Mouse (Mus musculus): ENCODE results near the gene Olfr613. TPM values are rescaled to one million over a fixed set of nuclear protein-coding genes. Genes with fewer than 3 reads are reported as not detected.
"Not testable (repeated sequence)": the region's sequence is repeated elsewhere in the genome, so short reads cannot be mapped to it uniquely, and the experiment has no call there.

The Olfr613 gene
- not detected in 2 replicates for polyA plus RNA-seq (2014; fragmentation: Nextera tagmentation; extraction: Ambion mirVana)

GRCm38 (mm10) chr7:103547774-103548173 is at the start of gene Olfr613:
TSS of gene Olfr613 (plus strand) at chr7:103548074.
- DNase-seq (ENCODE audit: low spot score) (no peak), ATAC-seq (ENCODE audit: low FRiP score) (no peak)
- H3K4me3 ChIP-seq (ENCODE audit: low read depth, low read length) = no peak within 1 kb of the TSS
- H3K9me3 ChIP-seq (ENCODE audit: control insufficient read depth, low read length) = no peaks in the 10 kb centered on the region
- H3K4me2 ChIP-seq (replicated peaks; ENCODE audit: low read depth, low read length) = no peak within 1 kb of the TSS
- H3K9ac ChIP-seq (ENCODE audit: low read depth, low read length) = no peak within 1 kb of the TSS
- no peaks in the 10 kb centered on the region for H3K27me3 ChIP-seq (ENCODE audit: control insufficient read depth, insufficient read depth, low read length)
- H3K4me1 ChIP-seq (replicated peaks; ENCODE audit: control insufficient read depth, insufficient read depth, low read length) = no peaks in the 10 kb centered on the region
- H3K27ac ChIP-seq (ENCODE audit: low read depth, low read length) = no peak within 1 kb of the TSS
- H3K36me3 ChIP-seq (ENCODE audit: control insufficient read depth, insufficient read depth, low read length) = no peaks in the 10 kb centered on the region
- WGBS = 86% methylated on average over 2 of the region's 2 CpGs

GRCm38 (mm10) chr7:103512022-103512421 is 35.9 kb upstream of the Olfr613 start, which contains the start of gene Olfr610:
TSS of gene Olfr610 (minus strand) at chr7:103512122.
- Histone ChIP-seq H3K36me3 (ENCODE audit: control insufficient read depth, insufficient read depth, low read length) (no peaks in the 10 kb centered on the region), H3K4me2 (replicated peaks; ENCODE audit: low read depth, low read length) (no peak within 1 kb of the TSS), H3K4me3 (ENCODE audit: low read depth, low read length) (no peak within 1 kb of the TSS), H3K27ac (ENCODE audit: low read depth, low read length) (no peak within 1 kb of the TSS), H3K9me3 (ENCODE audit: control insufficient read depth, low read length) (no peaks in the 10 kb centered on the region), H3K9ac (ENCODE audit: low read depth, low read length) (no peak within 1 kb of the TSS), H3K4me1 (replicated peaks; ENCODE audit: control insufficient read depth, insufficient read depth, low read length) (no peaks in the 10 kb centered on the region), H3K27me3 (ENCODE audit: control insufficient read depth, insufficient read depth, low read length) (no peaks in the 10 kb centered on the region)
- DNase-seq (ENCODE audit: low spot score) = no peak
- 88% methylated on average over 2 of the region's 2 CpGs for WGBS
- ATAC-seq (ENCODE audit: low FRiP score) = no peak

GRCm38 (mm10) chr7:103520746-103521145 is 27.1 kb upstream of the Olfr613 start, which contains the start of gene Olfr611:
TSS of gene Olfr611 (minus strand) at chr7:103520846.
- not testable (repeated sequence) for H3K9ac ChIP-seq (ENCODE audit: low read depth, low read length); H3K9me3 ChIP-seq (ENCODE audit: control insufficient read depth, low read length); H3K27ac ChIP-seq (ENCODE audit: low read depth, low read length); H3K4me1 ChIP-seq (replicated peaks; ENCODE audit: control insufficient read depth, insufficient read depth, low read length); DNase-seq (ENCODE audit: low spot score); ATAC-seq (ENCODE audit: low FRiP score); H3K4me3 ChIP-seq (ENCODE audit: low read depth, low read length); H3K4me2 ChIP-seq (replicated peaks; ENCODE audit: low read depth, low read length); H3K36me3 ChIP-seq (ENCODE audit: control insufficient read depth, insufficient read depth, low read length); H3K27me3 ChIP-seq (ENCODE audit: control insufficient read depth, insufficient read depth, low read length)
- WGBS = 71% methylated on average over 1 of the region's 1 CpGs

DNA sequence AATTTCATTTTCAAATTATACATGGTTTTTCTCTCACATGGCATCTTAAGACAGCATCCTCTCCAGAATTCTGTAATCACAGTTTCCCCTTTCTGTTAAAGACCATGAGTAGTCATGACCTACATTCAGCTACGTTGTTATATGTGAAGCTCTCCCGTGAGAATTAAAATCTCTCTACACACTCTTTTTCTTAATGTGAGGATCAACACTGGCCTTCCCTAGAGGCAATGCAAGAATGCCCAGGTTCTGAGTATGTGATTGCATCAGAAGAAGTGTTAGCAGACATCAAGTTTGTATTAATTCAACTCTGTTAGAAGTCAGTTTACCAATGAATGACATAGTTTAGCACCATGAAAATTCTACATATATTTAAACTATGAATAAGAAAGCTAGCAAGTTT is 5.3 kb upstream of the Olfr613 start, which contains the start of gene Olfr612:
Gene Olfr612, minus strand, starts transcription at position 101 of the 400 bp plus-strand sequence.
- H3K9me3 ChIP-seq (ENCODE audit: control insufficient read depth, low read length); H3K4me1 ChIP-seq (replicated peaks; ENCODE audit: control insufficient read depth, insufficient read depth, low read length); H3K36me3 ChIP-seq (ENCODE audit: control insufficient read depth, insufficient read depth, low read length); DNase-seq (ENCODE audit: low spot score); H3K4me3 ChIP-seq (ENCODE audit: low read depth, low read length); H3K27ac ChIP-seq (ENCODE audit: low read depth, low read length); H3K4me2 ChIP-seq (replicated peaks; ENCODE audit: low read depth, low read length); ATAC-seq (ENCODE audit: low FRiP score); H3K27me3 ChIP-seq (ENCODE audit: control insufficient read depth, insufficient read depth, low read length); H3K9ac ChIP-seq (ENCODE audit: low read depth, low read length): not testable (repeated sequence)
- WGBS = 85% methylated on average over 2 of the region's 2 CpGs

DNA sequence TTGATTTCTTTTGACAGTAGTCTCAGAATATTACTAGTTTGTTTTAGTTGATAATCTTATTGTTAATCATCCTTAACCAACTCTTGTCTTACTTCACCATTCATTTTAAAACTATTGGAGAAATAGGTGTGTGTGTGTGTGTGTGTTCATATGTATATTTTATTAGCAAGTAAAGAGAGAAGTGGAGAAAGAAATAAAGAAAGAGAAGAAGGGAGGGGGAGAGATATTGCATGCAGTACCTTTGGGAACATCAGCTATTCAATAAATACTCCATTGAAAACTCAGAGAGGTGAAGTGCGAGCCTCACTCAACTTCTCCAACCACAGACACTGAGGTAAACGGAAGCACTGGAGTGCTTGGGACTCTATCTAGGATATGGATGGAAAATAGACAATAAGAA is 7.9 kb downstream of the Olfr613 start, which contains the start of gene Olfr615:
Gene Olfr615, plus strand, starts transcription at position 301 of the 400 bp plus-strand sequence.
- no peak for ATAC-seq (ENCODE audit: low FRiP score)
- WGBS = 87% methylated on average over 2 of the region's 2 CpGs

DNA sequence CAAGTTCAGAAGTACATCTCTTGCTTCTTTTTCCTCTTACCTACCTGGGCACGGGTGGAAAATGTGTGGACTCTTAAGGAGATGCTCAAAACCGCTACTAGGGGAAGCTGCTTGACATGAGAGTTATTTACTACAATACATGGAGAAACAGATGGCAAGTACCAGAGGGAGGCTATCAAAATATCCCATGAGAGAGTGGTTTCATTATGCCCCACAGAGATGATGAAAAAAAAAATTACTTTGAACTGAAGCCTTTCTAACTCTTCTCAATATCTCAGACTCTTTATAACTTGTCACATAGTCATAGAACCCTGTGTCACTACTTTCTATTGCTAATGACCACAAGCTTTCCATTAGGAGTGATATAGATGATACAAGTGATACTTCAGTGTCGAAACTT is 21.2 kb downstream of the Olfr613 start, which contains the start of gene Olfr616:
Gene Olfr616, minus strand, starts transcription at position 101 of the 400 bp plus-strand sequence.
- Histone ChIP-seq H3K36me3 (ENCODE audit: control insufficient read depth, insufficient read depth, low read length) (no peaks in the 10 kb centered on the region), H3K4me2 (replicated peaks; ENCODE audit: low read depth, low read length) (no peak within 1 kb of the TSS), H3K9ac (ENCODE audit: low read depth, low read length) (no peak within 1 kb of the TSS), H3K27me3 (ENCODE audit: control insufficient read depth, insufficient read depth, low read length) (no peaks in the 10 kb centered on the region), H3K4me1 (replicated peaks; ENCODE audit: control insufficient read depth, insufficient read depth, low read length) (no peaks in the 10 kb centered on the region), H3K4me3 (ENCODE audit: low read depth, low read length) (no peak within 1 kb of the TSS), H3K9me3 (ENCODE audit: control insufficient read depth, low read length) (no peaks in the 10 kb centered on the region), H3K27ac (ENCODE audit: low read depth, low read length) (no peak within 1 kb of the TSS)
- no peak for DNase-seq (ENCODE audit: low spot score)
- ATAC-seq (ENCODE audit: low FRiP score) = no peak
- 77% methylated on average over 3 of the region's 3 CpGs for WGBS

More for the DNA sequence above, 7.9 kb downstream of the Olfr613 start, which contains the start of gene Olfr615:
- no peaks in the 10 kb centered on the region for H3K4me1 ChIP-seq (replicated peaks; ENCODE audit: control insufficient read depth, insufficient read depth, low read length)
- no peak for DNase-seq (ENCODE audit: low spot score)
- no peaks in the 10 kb centered on the region for H3K9me3 ChIP-seq (ENCODE audit: control insufficient read depth, low read length)
- H3K9ac ChIP-seq (ENCODE audit: low read depth, low read length) = no peak within 1 kb of the TSS
- H3K4me3 ChIP-seq (ENCODE audit: low read depth, low read length) = no peak within 1 kb of the TSS
- H3K36me3 ChIP-seq (ENCODE audit: control insufficient read depth, insufficient read depth, low read length) = no peaks in the 10 kb centered on the region
- H3K4me2 ChIP-seq (replicated peaks; ENCODE audit: low read depth, low read length) = no peak within 1 kb of the TSS
- no peaks in the 10 kb centered on the region for H3K27me3 ChIP-seq (ENCODE audit: control insufficient read depth, insufficient read depth, low read length)
- H3K27ac ChIP-seq (ENCODE audit: low read depth, low read length) = no peak within 1 kb of the TSS

DNA sequence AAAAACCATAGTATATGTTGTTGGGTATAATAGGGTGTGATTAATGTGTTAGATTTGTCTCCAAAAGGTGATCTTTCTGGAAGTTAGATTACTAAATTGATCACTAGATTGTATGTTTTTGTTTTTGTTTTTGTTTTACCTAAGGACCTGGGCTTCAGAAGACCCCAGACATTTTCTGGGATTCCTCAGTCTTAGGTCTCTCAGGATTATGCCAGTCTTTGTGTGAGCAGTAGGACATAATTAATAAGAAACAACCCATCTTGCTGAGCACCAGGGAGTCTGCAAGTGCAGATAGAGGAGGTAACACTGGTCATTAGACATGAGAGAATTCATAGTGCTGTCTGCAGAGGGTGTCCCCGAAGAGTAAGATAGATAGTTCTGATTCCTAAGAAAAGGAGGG is 24.9 kb downstream of the Olfr613 start, which contains the start of gene Olfr617:
Gene Olfr617, plus strand, starts transcription at position 301 of the 400 bp plus-strand sequence.
- Histone ChIP-seq H3K9me3 (ENCODE audit: control insufficient read depth, low read length) (no peaks in the 10 kb centered on the region), H3K4me2 (replicated peaks; ENCODE audit: low read depth, low read length) (no peak within 1 kb of the TSS), H3K36me3 (ENCODE audit: control insufficient read depth, insufficient read depth, low read length) (no peaks in the 10 kb centered on the region), H3K4me3 (ENCODE audit: low read depth, low read length) (no peak within 1 kb of the TSS), H3K27ac (ENCODE audit: low read depth, low read length) (no peak within 1 kb of the TSS), H3K4me1 (replicated peaks; ENCODE audit: control insufficient read depth, insufficient read depth, low read length) (no peaks in the 10 kb centered on the region), H3K9ac (ENCODE audit: low read depth, low read length) (no peak within 1 kb of the TSS), H3K27me3 (ENCODE audit: control insufficient read depth, insufficient read depth, low read length) (no peaks in the 10 kb centered on the region)
- DNase-seq (ENCODE audit: low spot score) (no peak), ATAC-seq (ENCODE audit: low FRiP score) (no peak)
- WGBS = 90% methylated on average over 1 of the region's 1 CpGs

DNA sequence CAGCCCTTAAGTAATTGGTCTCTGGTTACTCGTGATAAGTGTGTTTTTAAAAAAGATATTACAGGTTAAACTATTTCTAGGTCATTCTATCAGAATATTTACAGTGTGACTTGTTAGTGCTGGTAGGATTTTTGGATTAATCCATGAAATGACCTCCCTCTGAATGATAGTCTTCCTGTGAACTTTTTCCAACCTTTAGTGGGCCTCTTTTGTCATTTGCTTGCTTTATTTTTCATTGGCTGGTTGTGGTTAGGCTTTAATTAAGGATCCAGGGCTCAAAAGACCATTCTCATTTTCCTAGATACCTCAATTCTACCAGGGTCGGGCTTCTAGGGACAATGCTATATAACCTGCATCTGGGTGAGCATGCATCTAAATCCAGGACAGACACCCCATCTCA is 41.9 kb downstream of the Olfr613 start, which contains the start of gene Olfr618:
Gene Olfr618, plus strand, starts transcription at position 301 of the 400 bp plus-strand sequence.
- no peak within 1 kb of the TSS for H3K27ac ChIP-seq (ENCODE audit: low read depth, low read length)
- DNase-seq (ENCODE audit: low spot score) (no peak), ATAC-seq (ENCODE audit: low FRiP score) (no peak)
- H3K9me3 ChIP-seq (ENCODE audit: control insufficient read depth, low read length) = no peaks in the 10 kb centered on the region
- H3K9ac ChIP-seq (ENCODE audit: low read depth, low read length) = no peak within 1 kb of the TSS
- no peaks in the 10 kb centered on the region for H3K27me3 ChIP-seq (ENCODE audit: control insufficient read depth, insufficient read depth, low read length)
- no peaks in the 10 kb centered on the region for H3K4me1 ChIP-seq (replicated peaks; ENCODE audit: control insufficient read depth, insufficient read depth, low read length)
- no peak within 1 kb of the TSS for H3K4me2 ChIP-seq (replicated peaks; ENCODE audit: low read depth, low read length)
- H3K4me3 ChIP-seq (ENCODE audit: low read depth, low read length) = no peak within 1 kb of the TSS
- H3K36me3 ChIP-seq (ENCODE audit: control insufficient read depth, insufficient read depth, low read length) = no peaks in the 10 kb centered on the region
- WGBS = 67% methylated on average over 2 of the region's 2 CpGs

GRCm38 (mm10) chr7:103600275-103600674 is 52.4 kb downstream of the Olfr613 start, which contains the start of gene Olfr619:
TSS of gene Olfr619 (plus strand) at chr7:103600575.
- ATAC-seq (ENCODE audit: low FRiP score) (no peak), DNase-seq (ENCODE audit: low spot score) (no peak)
- Histone ChIP-seq H3K4me2 (replicated peaks; ENCODE audit: low read depth, low read length) (no peak within 1 kb of the TSS), H3K9me3 (ENCODE audit: control insufficient read depth, low read length) (no peaks in the 10 kb centered on the region), H3K36me3 (ENCODE audit: control insufficient read depth, insufficient read depth, low read length) (no peaks in the 10 kb centered on the region), H3K9ac (ENCODE audit: low read depth, low read length) (no peak within 1 kb of the TSS), H3K4me1 (replicated peaks; ENCODE audit: control insufficient read depth, insufficient read depth, low read length) (no peaks in the 10 kb centered on the region), H3K27ac (ENCODE audit: low read depth, low read length) (no peak within 1 kb of the TSS), H3K4me3 (ENCODE audit: low read depth, low read length) (no peak within 1 kb of the TSS), H3K27me3 (ENCODE audit: control insufficient read depth, insufficient read depth, low read length) (no peaks in the 10 kb centered on the region)
